Mouse (Mus musculus) midbrain, embryonic 14.5 days (tissue): ENCODE results near the gene Dennd4b. TPM values are rescaled to one million over a fixed set of nuclear protein-coding genes. Genes with fewer than 3 reads are reported as not detected.

ENCODE experiments used
- microRNA-seq: library from miRNA; unstranded; fragments of <30 nt; microRNA quantifications from one replicate; pipeline ENCODE4, GENCODE M21; 2016
- polyA plus RNA-seq: library from polyadenylated mRNA; unstranded; fragments of >200 nt; fragmentation: Nextera tagmentation; extraction: Ambion mirVana; gene quantifications from 2 replicates; pipeline ENCODE4 v1.2.1, GENCODE M21; 2014

Gene Dennd4b
- polyA plus RNA-seq, 1 experiment from 2014 or later, result 7.3 TPM

Small RNA genes lying within 50 kb of the gene (microRNA-seq; reads per million reads assigned to microRNA genes)
- not detected for gene Mir7012

Other genes with a start within 250 kb of the Dennd4b start
- 229 and 241 TPM in 2 replicates for gene 4933434E20Rik, start 213.5 kb upstream of the Dennd4b start, polyA plus RNA-seq
- gene Ubap2l, start 212.6 kb upstream of the Dennd4b start, polyA plus RNA-seq, result 126 and 174 TPM in 2 replicates
- 333 and 357 TPM in 2 replicates for gene Tpm3, start 192.5 kb upstream of the Dennd4b start, polyA plus RNA-seq
- gene Nup210l, start 161.1 kb upstream of the Dennd4b start, polyA plus RNA-seq, result 0.18 and 0.61 TPM in 2 replicates
- 1,026 and 1,236 TPM in 2 replicates for gene Rps27, start 51.5 kb upstream of the Dennd4b start, polyA plus RNA-seq
- gene Rab13, start 51.5 kb upstream of the Dennd4b start, polyA plus RNA-seq, result 10.7 and 11.7 TPM in 2 replicates
- gene Jtb, start 33.6 kb upstream of the Dennd4b start, polyA plus RNA-seq, result 102 and 114 TPM in 2 replicates
- gene Creb3l4, start 21.7 kb upstream of the Dennd4b start, polyA plus RNA-seq, result 2.1 and 2.7 TPM in 2 replicates
- 44.0 and 46.6 TPM in 2 replicates for gene Slc39a1, start 17.0 kb upstream of the Dennd4b start, polyA plus RNA-seq
- 11.4 and 12.9 TPM in 2 replicates for gene Crtc2, start 11.0 kb upstream of the Dennd4b start, polyA plus RNA-seq
- gene Gatad2b, start 28.0 kb downstream of the Dennd4b start, polyA plus RNA-seq, result 16.0 and 22.9 TPM in 2 replicates
- 23.6 and 25.0 TPM in 2 replicates for gene Slc27a3, start 124.8 kb downstream of the Dennd4b start, polyA plus RNA-seq
- 32.3 and 35.0 TPM in 2 replicates for gene Ints3, start 168.4 kb downstream of the Dennd4b start, polyA plus RNA-seq
- 0.65 and 2.3 TPM in 2 replicates for gene Npr1, start 200.7 kb downstream of the Dennd4b start, polyA plus RNA-seq
- 271 and 282 TPM in 2 replicates for gene Ilf2, start 210.9 kb downstream of the Dennd4b start, polyA plus RNA-seq
- gene Snapin, start 225.8 kb downstream of the Dennd4b start, polyA plus RNA-seq, result 89.7 and 92.8 TPM in 2 replicates
- gene Chtop, start 244.3 kb downstream of the Dennd4b start, polyA plus RNA-seq, result 135 and 145 TPM in 2 replicates
- 8.2 and 8.3 TPM in 2 replicates for gene S100a1, start 249.2 kb downstream of the Dennd4b start, polyA plus RNA-seq
- 5.9 and 8.0 TPM in 2 replicates for gene S100a13, start 249.2 kb downstream of the Dennd4b start, polyA plus RNA-seq